Mouse (Mus musculus) heart, embryonic 11.5 days (tissue): ENCODE results near the gene Rnf25. TPM values are rescaled to one million over a fixed set of nuclear protein-coding genes. Genes with fewer than 3 reads are reported as not detected.

Source experiments
- ATAC-seq: fragments of 200-750 bp; cut with Nextera tagmentation; replicated peaks from 2 replicates; pipeline ENCODE4 v1.8.0; 2017; ENCODE audit warnings: moderate library complexity; ENCODE audit not compliant: insufficient number of reproducible peaks, low FRiP score, low TSS enrichment
- H3K27ac ChIP-seq: fragments of 300-500 bp; sonication (generic); 2 replicates; pipeline ENCODE4 v1.5.1; 2014; ENCODE audit warnings: mild to moderate bottlenecking, low read depth, low read length
- H3K27me3 ChIP-seq: fragments of 300-500 bp; sonication (generic); 2 replicates; pipeline ENCODE4 v1.6.1; 2014; ENCODE audit warnings: mild to moderate bottlenecking, low read length, mixed read lengths; ENCODE audit not compliant: control insufficient read depth, insufficient read depth
- H3K36me3 ChIP-seq: fragments of 300-500 bp; sonication (generic); 2 replicates; pipeline ENCODE4 v1.6.1; 2014; ENCODE audit warnings: mild to moderate bottlenecking, low read length, moderate library complexity, mixed read lengths; ENCODE audit not compliant: control insufficient read depth, insufficient read depth
- H3K4me1 ChIP-seq: fragments of 300-500 bp; sonication (generic); 2 replicates; pipeline ENCODE4 v1.6.1; 2014; ENCODE audit warnings: low read length; ENCODE audit not compliant: control insufficient read depth, insufficient read depth
- H3K4me2 ChIP-seq: fragments of 300-500 bp; sonication (generic); 2 replicates; pipeline ENCODE4 v1.6.1; 2014; ENCODE audit warnings: mild to moderate bottlenecking, moderate library complexity
- H3K4me3 ChIP-seq: fragments of 300-500 bp; sonication (generic); 2 replicates; pipeline ENCODE4 v1.5.1; 2014; ENCODE audit warnings: low read depth, low read length
- H3K9ac ChIP-seq: fragments of 300-500 bp; sonication (generic); 2 replicates; pipeline ENCODE4 v1.6.1; 2014; ENCODE audit warnings: mild to moderate bottlenecking, low read depth, low read length, moderate library complexity
- H3K9me3 ChIP-seq: fragments of 300-500 bp; sonication (generic); replicated peaks from 2 replicates; pipeline ENCODE4 v1.6.1; 2016; ENCODE audit warnings: low read length; ENCODE audit not compliant: control insufficient read depth
- WGBS: fragments of 180-500 bp; shearing (Covaris S2); extraction: QIAGEN DNeasy Blood & Tissue Kit; methylation state at CpG from one replicate; pipeline ENCODE4 v1.1.7; 2014; ENCODE audit not compliant: insufficient replicate concordance; 5-methylcytosine and 5-hydroxymethylcytosine counted together
- polyA plus RNA-seq: library from polyadenylated mRNA; unstranded; fragments of >200 nt; fragmentation: Nextera tagmentation; extraction: Ambion mirVana; gene quantifications from 2 replicates; pipeline ENCODE4 v1.2.1, GENCODE M21; 2014

The Rnf25 gene
- polyA plus RNA-seq = 6.0 and 6.1 TPM in 2 replicates

GRCm38 (mm10) chr1:74601267-74601962, at the start of gene Rnf25, which contains the start of gene Stk36:
TSS of gene Rnf25 (minus strand) at chr1:74601397.
TSS of gene Stk36 (plus strand) at chr1:74601445.
- Histone ChIP-seq H3K4me3 (peak within 1 kb of the TSS; percentile 88), H3K27ac (0 out of 2 replicates have a peak within 1 kb of the TSS, but pooled peaks have one; percentile 15)
- WGBS = 10% methylated on average over 25 of the region's 25 CpGs

GRCm38 (mm10) chr1:74643926-74644325, 42.7 kb upstream of the Rnf25 start:
- H3K36me3 ChIP-seq = no peaks in the 10 kb centered on the region
- no peaks in the 10 kb centered on the region for H3K9me3 ChIP-seq
- no peak overlapping the region for H3K27ac ChIP-seq
- no peak overlapping the region for H3K9ac ChIP-seq
- H3K4me2 ChIP-seq = peak overlapping the region; percentile 37
- no peak overlapping the region for H3K4me3 ChIP-seq
- H3K27me3 ChIP-seq = no peaks in the 10 kb centered on the region
- H3K4me1 ChIP-seq = no peaks in the 10 kb centered on the region
- no peak for ATAC-seq

More at GRCm38 (mm10) chr1:74601267-74601962, at the start of gene Rnf25, which contains the start of gene Stk36:
- H3K36me3 ChIP-seq = peaks cover 9% of the 10 kb centered on the region; the same call in 1 of the 2 replicates
- peak within 1 kb of the TSS; percentile 85 for H3K4me2 ChIP-seq
- H3K4me1 ChIP-seq = peaks cover 6% of the 10 kb centered on the region; the same call in 1 of the 2 replicates
- H3K27me3 ChIP-seq = no peaks in the 10 kb centered on the region
- H3K9ac ChIP-seq = peak within 1 kb of the TSS; percentile 88
- peak; percentile 82 for ATAC-seq
- no peaks in the 10 kb centered on the region for H3K9me3 ChIP-seq

GRCm38 (mm10) chr1:74643524-74643923, 42.3 kb upstream of the Rnf25 start:
- no peaks in the 10 kb centered on the region for H3K36me3 ChIP-seq
- no peaks in the 10 kb centered on the region for H3K27me3 ChIP-seq
- 38% methylated on average over 2 of the region's 2 CpGs for WGBS
- no peak overlapping the region for H3K4me3 ChIP-seq
- ATAC-seq = no peak
- peak overlapping the region; percentile 37 for H3K4me2 ChIP-seq
- no peaks in the 10 kb centered on the region for H3K4me1 ChIP-seq
- H3K9ac ChIP-seq = no peak overlapping the region
- H3K9me3 ChIP-seq = no peaks in the 10 kb centered on the region
- H3K27ac ChIP-seq = no peak overlapping the region

GRCm38 (mm10) chr1:74632734-74633133, 31.5 kb upstream of the Rnf25 start:
- Histone ChIP-seq H3K36me3 (no peaks in the 10 kb centered on the region), H3K4me2 (no peak overlapping the region), H3K27me3 (no peaks in the 10 kb centered on the region), H3K9ac (no peak overlapping the region), H3K4me1 (no peaks in the 10 kb centered on the region), H3K9me3 (no peaks in the 10 kb centered on the region), H3K27ac (no peak overlapping the region), H3K4me3 (no peak overlapping the region)
- WGBS = 74% methylated on average over 4 of the region's 4 CpGs
- ATAC-seq = no peak

- no peak overlapping the region for H3K9ac ChIP-seq
- no peaks in the 10 kb centered on the region for H3K27me3 ChIP-seq
- no peak overlapping the region for H3K4me2 ChIP-seq
- WGBS = 52% methylated on average over 7 of the region's 7 CpGs
- no peak overlapping the region for H3K4me3 ChIP-seq
- ATAC-seq = no peak
- no peaks in the 10 kb centered on the region for H3K9me3 ChIP-seq
- no peak overlapping the region for H3K27ac ChIP-seq
- H3K36me3 ChIP-seq = no peaks in the 10 kb centered on the region
- no peaks in the 10 kb centered on the region for H3K4me1 ChIP-seq
Measured at GRCm38 (mm10) chr1:74628001-74628400, 26.8 kb upstream of the Rnf25 start.

GRCm38 (mm10) chr1:74626076-74626475, 24.9 kb upstream of the Rnf25 start:
- Histone ChIP-seq H3K4me3 (no peak overlapping the region), H3K27ac (no peak overlapping the region), H3K27me3 (no peaks in the 10 kb centered on the region), H3K36me3 (no peaks in the 10 kb centered on the region), H3K4me1 (no peaks in the 10 kb centered on the region), H3K9me3 (no peaks in the 10 kb centered on the region), H3K4me2 (no peak overlapping the region), H3K9ac (no peak overlapping the region)
- ATAC-seq = no peak
- 72% methylated on average over 4 of the region's 4 CpGs for WGBS

GRCm38 (mm10) chr1:74624183-74624582, 23.0 kb upstream of the Rnf25 start:
- Histone ChIP-seq H3K36me3 (no peaks in the 10 kb centered on the region), H3K4me1 (no peaks in the 10 kb centered on the region), H3K27me3 (no peaks in the 10 kb centered on the region), H3K27ac (no peak overlapping the region), H3K4me2 (no peak overlapping the region), H3K4me3 (no peak overlapping the region), H3K9me3 (no peaks in the 10 kb centered on the region), H3K9ac (no peak overlapping the region)
- no peak for ATAC-seq
- WGBS = 81% methylated on average over 1 of the region's 1 CpGs

GRCm38 (mm10) chr1:74600501-74601266, 513 bp downstream of the Rnf25 start:
- H3K27me3 ChIP-seq = no peaks in the 10 kb centered on the region
- 8% methylated on average over 26 of the region's 26 CpGs for WGBS
- peak; percentile 62 for ATAC-seq
- H3K4me2 ChIP-seq = peak overlapping the region; percentile 85
- H3K4me3 ChIP-seq = peak overlapping the region; percentile 88
- H3K9ac ChIP-seq = peak overlapping the region; percentile 88
- H3K4me1 ChIP-seq = peaks cover 6% of the 10 kb centered on the region; the same call in 1 of the 2 replicates
- H3K9me3 ChIP-seq = no peaks in the 10 kb centered on the region
- H3K36me3 ChIP-seq = peaks cover 11% of the 10 kb centered on the region; the same call in 1 of the 2 replicates
- 0 out of 2 replicates have a peak overlapping the region, but pooled peaks have one; percentile 15 for H3K27ac ChIP-seq
